Mouse (Mus musculus) bone marrow, adult 2 months (tissue): ENCODE measurements around the gene Tmem151b.

ENCODE experiments used
- CTCF ChIP-seq: fragments of 200-500 bp; IDR thresholded peaks from 2 replicates; pipeline ENCODE4 v1.5.1; 2011; ENCODE audit warnings: low read length, control low read depth; ENCODE audit not compliant: control insufficient read depth, insufficient read depth
- POLR2A ChIP-seq: fragments of 200-500 bp; IDR thresholded peaks from 2 replicates; pipeline ENCODE4 v1.6.1; 2011; ENCODE audit warnings: low read depth, mild to moderate bottlenecking, control low read depth, low read length, borderline replicate concordance; ENCODE audit not compliant: control insufficient read depth

- no peak for TF ChIP-seq POLR2A
- no peak for TF ChIP-seq CTCF
Observed at GRCm38 (mm10) chr17:45559732-45560525, 10.5 kb upstream of the Tmem151b start.
